Mouse (Mus musculus): Measurements from ENCODE around the gene Chst13. TPM values are rescaled to one million over a fixed set of nuclear protein-coding genes. Genes with fewer than 3 reads are reported as not detected.

Gene Chst13
- polyA plus RNA-seq, 1 experiment from 2014 or later: 0.28 TPM

GRCm38 (mm10) chr6:90358142-90358541 is 33.2 kb upstream of the Chst13 start:
- Histone ChIP-seq H3K27me3 (ENCODE audit: control insufficient read depth, insufficient read depth, low read length) (no peaks in the 10 kb centered on the region), H3K4me1 (ENCODE audit: control insufficient read depth, insufficient read depth, low read length) (no peaks in the 10 kb centered on the region), H3K9me3 (ENCODE audit: control insufficient read depth, low read length) (no peaks in the 10 kb centered on the region), H3K9ac (replicated peaks; ENCODE audit: low read depth, low read length) (no peak overlapping the region), H3K36me3 (ENCODE audit: control insufficient read depth, insufficient read depth, low read length) (no peaks in the 10 kb centered on the region), H3K27ac (ENCODE audit: low read depth, low read length) (no peak overlapping the region), H3K4me2 (ENCODE audit: low read depth, low read length) (no peak overlapping the region), H3K4me3 (ENCODE audit: low read depth, low read length) (no peak overlapping the region)
- 73% methylated on average over 5 of the region's 5 CpGs for WGBS
- no peak for ATAC-seq (ENCODE audit: low read depth)

GRCm38 (mm10) chr6:90350011-90350410 is 25.0 kb upstream of the Chst13 start:
- H3K36me3 ChIP-seq (ENCODE audit: control insufficient read depth, insufficient read depth, low read length): no peaks in the 10 kb centered on the region
- WGBS: 77% methylated on average over 2 of the region's 2 CpGs
- H3K4me1 ChIP-seq (ENCODE audit: control insufficient read depth, insufficient read depth, low read length): no peaks in the 10 kb centered on the region
- H3K27ac ChIP-seq (ENCODE audit: low read depth, low read length): no peak overlapping the region
- no peak for ATAC-seq (ENCODE audit: low read depth)
- no peaks in the 10 kb centered on the region for H3K9me3 ChIP-seq (ENCODE audit: control insufficient read depth, low read length)
- no peak overlapping the region for H3K4me2 ChIP-seq (ENCODE audit: low read depth, low read length)
- no peak overlapping the region for H3K9ac ChIP-seq (replicated peaks; ENCODE audit: low read depth, low read length)
- H3K27me3 ChIP-seq (ENCODE audit: control insufficient read depth, insufficient read depth, low read length): no peaks in the 10 kb centered on the region
- H3K4me3 ChIP-seq (ENCODE audit: low read depth, low read length): no peak overlapping the region

GRCm38 (mm10) chr6:90348500-90348899 is 23.5 kb upstream of the Chst13 start:
- no peak overlapping the region for H3K4me2 ChIP-seq (ENCODE audit: low read depth, low read length)
- H3K27me3 ChIP-seq (ENCODE audit: control insufficient read depth, insufficient read depth, low read length): no peaks in the 10 kb centered on the region
- H3K27ac ChIP-seq (ENCODE audit: low read depth, low read length): no peak overlapping the region
- no peaks in the 10 kb centered on the region for H3K36me3 ChIP-seq (ENCODE audit: control insufficient read depth, insufficient read depth, low read length)
- H3K4me3 ChIP-seq (ENCODE audit: low read depth, low read length): no peak overlapping the region
- H3K9ac ChIP-seq (replicated peaks; ENCODE audit: low read depth, low read length): no peak overlapping the region
- ATAC-seq (ENCODE audit: low read depth): no peak
- H3K9me3 ChIP-seq (ENCODE audit: control insufficient read depth, low read length): no peaks in the 10 kb centered on the region
- WGBS: 80% methylated on average over 4 of the region's 4 CpGs
- H3K4me1 ChIP-seq (ENCODE audit: control insufficient read depth, insufficient read depth, low read length): no peaks in the 10 kb centered on the region

GRCm38 (mm10) chr6:90347183-90347582 is 22.2 kb upstream of the Chst13 start:
- WGBS: 88% methylated on average over 4 of the region's 4 CpGs
- ATAC-seq (ENCODE audit: low read depth): no peak
- Histone ChIP-seq H3K9ac (replicated peaks; ENCODE audit: low read depth, low read length) (no peak overlapping the region), H3K4me2 (ENCODE audit: low read depth, low read length) (no peak overlapping the region), H3K9me3 (ENCODE audit: control insufficient read depth, low read length) (no peaks in the 10 kb centered on the region), H3K36me3 (ENCODE audit: control insufficient read depth, insufficient read depth, low read length) (no peaks in the 10 kb centered on the region), H3K27me3 (ENCODE audit: control insufficient read depth, insufficient read depth, low read length) (no peaks in the 10 kb centered on the region), H3K27ac (ENCODE audit: low read depth, low read length) (no peak overlapping the region), H3K4me3 (ENCODE audit: low read depth, low read length) (no peak overlapping the region), H3K4me1 (ENCODE audit: control insufficient read depth, insufficient read depth, low read length) (no peaks in the 10 kb centered on the region)

- no peaks in the 10 kb centered on the region for H3K36me3 ChIP-seq (ENCODE audit: control insufficient read depth, insufficient read depth, low read length)
- 85% methylated on average over 2 of the region's 2 CpGs for WGBS
- H3K9ac ChIP-seq (replicated peaks; ENCODE audit: low read depth, low read length): no peak overlapping the region
- H3K27ac ChIP-seq (ENCODE audit: low read depth, low read length): no peak overlapping the region
- H3K27me3 ChIP-seq (ENCODE audit: control insufficient read depth, insufficient read depth, low read length): no peaks in the 10 kb centered on the region
- no peaks in the 10 kb centered on the region for H3K4me1 ChIP-seq (ENCODE audit: control insufficient read depth, insufficient read depth, low read length)
- no peak overlapping the region for H3K4me3 ChIP-seq (ENCODE audit: low read depth, low read length)
- no peaks in the 10 kb centered on the region for H3K9me3 ChIP-seq (ENCODE audit: control insufficient read depth, low read length)
- H3K4me2 ChIP-seq (ENCODE audit: low read depth, low read length): no peak overlapping the region
- ATAC-seq (ENCODE audit: low read depth): no peak
Observed at GRCm38 (mm10) chr6:90342343-90342742, 17.4 kb upstream of the Chst13 start.

GRCm38 (mm10) chr6:90334244-90334643 is 9.3 kb upstream of the Chst13 start:
- no peaks in the 10 kb centered on the region for H3K36me3 ChIP-seq (ENCODE audit: control insufficient read depth, insufficient read depth, low read length)
- H3K27me3 ChIP-seq (ENCODE audit: control insufficient read depth, insufficient read depth, low read length): no peaks in the 10 kb centered on the region
- no peak overlapping the region for H3K4me2 ChIP-seq (ENCODE audit: low read depth, low read length)
- H3K27ac ChIP-seq (ENCODE audit: low read depth, low read length): no peak overlapping the region
- WGBS: 83% methylated on average over 3 of the region's 3 CpGs
- H3K4me1 ChIP-seq (ENCODE audit: control insufficient read depth, insufficient read depth, low read length): no peaks in the 10 kb centered on the region
- H3K9ac ChIP-seq (replicated peaks; ENCODE audit: low read depth, low read length): no peak overlapping the region
- no peaks in the 10 kb centered on the region for H3K9me3 ChIP-seq (ENCODE audit: control insufficient read depth, low read length)
- no peak for ATAC-seq (ENCODE audit: low read depth)
- H3K4me3 ChIP-seq (ENCODE audit: low read depth, low read length): no peak overlapping the region

GRCm38 (mm10) chr6:90332561-90333425 is 7.8 kb upstream of the Chst13 start, which contains the start of gene Uroc1:
Gene Uroc1, plus strand, starts transcription at chr6:90333284.
- 89% methylated on average over 7 of the region's 7 CpGs for WGBS
- Histone ChIP-seq H3K36me3 (ENCODE audit: control insufficient read depth, insufficient read depth, low read length) (no peaks in the 10 kb centered on the region), H3K9ac (replicated peaks; ENCODE audit: low read depth, low read length) (no peak within 1 kb of the TSS), H3K9me3 (ENCODE audit: control insufficient read depth, low read length) (no peaks in the 10 kb centered on the region), H3K4me1 (ENCODE audit: control insufficient read depth, insufficient read depth, low read length) (no peaks in the 10 kb centered on the region), H3K4me2 (ENCODE audit: low read depth, low read length) (no peak within 1 kb of the TSS), H3K4me3 (ENCODE audit: low read depth, low read length) (no peak within 1 kb of the TSS), H3K27ac (ENCODE audit: low read depth, low read length) (no peak within 1 kb of the TSS), H3K27me3 (ENCODE audit: control insufficient read depth, insufficient read depth, low read length) (no peaks in the 10 kb centered on the region)
- no peak for ATAC-seq (ENCODE audit: low read depth)

GRCm38 (mm10) chr6:90329953-90330352 is 5.0 kb upstream of the Chst13 start:
- WGBS: 38% methylated on average over 1 of the region's 1 CpGs
- Histone ChIP-seq H3K4me2 (ENCODE audit: low read depth, low read length) (no peak overlapping the region), H3K4me3 (ENCODE audit: low read depth, low read length) (no peak overlapping the region), H3K36me3 (ENCODE audit: control insufficient read depth, insufficient read depth, low read length) (no peaks in the 10 kb centered on the region), H3K9me3 (ENCODE audit: control insufficient read depth, low read length) (no peaks in the 10 kb centered on the region), H3K27me3 (ENCODE audit: control insufficient read depth, insufficient read depth, low read length) (no peaks in the 10 kb centered on the region), H3K27ac (ENCODE audit: low read depth, low read length) (no peak overlapping the region), H3K4me1 (ENCODE audit: control insufficient read depth, insufficient read depth, low read length) (no peaks in the 10 kb centered on the region), H3K9ac (replicated peaks; ENCODE audit: low read depth, low read length) (no peak overlapping the region)
- ATAC-seq (ENCODE audit: low read depth): peak; percentile 68; the same call in 1 of the 2 replicates

GRCm38 (mm10) chr6:90327670-90328069 is 2.7 kb upstream of the Chst13 start:
- no peak overlapping the region for H3K27ac ChIP-seq (ENCODE audit: low read depth, low read length)
- H3K36me3 ChIP-seq (ENCODE audit: control insufficient read depth, insufficient read depth, low read length): no peaks in the 10 kb centered on the region
- H3K4me3 ChIP-seq (ENCODE audit: low read depth, low read length): no peak overlapping the region
- no peaks in the 10 kb centered on the region for H3K27me3 ChIP-seq (ENCODE audit: control insufficient read depth, insufficient read depth, low read length)
- H3K4me2 ChIP-seq (ENCODE audit: low read depth, low read length): no peak overlapping the region
- no peaks in the 10 kb centered on the region for H3K4me1 ChIP-seq (ENCODE audit: control insufficient read depth, insufficient read depth, low read length)
- 23% methylated on average over 6 of the region's 6 CpGs for WGBS
- no peak overlapping the region for H3K9ac ChIP-seq (replicated peaks; ENCODE audit: low read depth, low read length)
- no peak for ATAC-seq (ENCODE audit: low read depth)
- H3K9me3 ChIP-seq (ENCODE audit: control insufficient read depth, low read length): no peaks in the 10 kb centered on the region

Measured in neural tube, embryonic 14.5 days (tissue).